Mouse (Mus musculus) adrenal gland, adult 8-10 months (tissue): ENCODE results near the gene Gm47985. TPM values are rescaled to one million over a fixed set of nuclear protein-coding genes. Genes with fewer than 3 reads are reported as not detected.
"Not testable (repeated sequence)": the region's sequence is repeated elsewhere in the genome, so short reads cannot be mapped to it uniquely, and the experiment has no call there.

Source experiments
- DNase-seq: peaks from one replicate; pipeline ENCODE4 v3.0.0; 2022
- total RNA-seq, 4 experiments: library from RNA; stranded (reverse); gene quantifications; 2 replicates each; pipeline ENCODE4 v1.2.4; 2022

Gm47985 gene
- total RNA-seq, result not detected

- not testable (repeated sequence) for DNase-seq
These were observed at the start of gene Gm47985 for GRCm38 (mm10) chr1:151182266-151182665. Gene Gm47985, plus strand, starts transcription at chr1:151182537.

DNA sequence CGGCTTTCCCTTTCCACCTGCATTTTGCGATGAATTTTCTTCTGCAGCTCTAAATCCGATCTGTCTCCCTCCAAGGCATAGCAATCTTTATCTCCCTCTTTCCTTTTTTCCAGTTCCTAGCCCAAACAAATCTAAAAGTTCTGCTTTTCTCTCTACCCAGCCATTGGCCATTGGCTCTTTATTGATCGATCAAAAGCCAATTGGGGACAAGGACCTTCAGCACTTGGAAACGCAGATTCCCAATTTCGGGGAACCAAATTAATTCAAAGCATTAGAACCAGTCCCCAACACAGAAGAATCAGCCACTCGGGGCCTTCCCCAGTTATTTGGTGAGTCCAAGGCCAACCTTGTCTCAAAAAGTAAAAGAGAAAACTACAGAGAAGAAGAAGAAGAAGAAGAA is 49.7 kb upstream of the Gm47985 start:
- DNase-seq, result no peak

DNA sequence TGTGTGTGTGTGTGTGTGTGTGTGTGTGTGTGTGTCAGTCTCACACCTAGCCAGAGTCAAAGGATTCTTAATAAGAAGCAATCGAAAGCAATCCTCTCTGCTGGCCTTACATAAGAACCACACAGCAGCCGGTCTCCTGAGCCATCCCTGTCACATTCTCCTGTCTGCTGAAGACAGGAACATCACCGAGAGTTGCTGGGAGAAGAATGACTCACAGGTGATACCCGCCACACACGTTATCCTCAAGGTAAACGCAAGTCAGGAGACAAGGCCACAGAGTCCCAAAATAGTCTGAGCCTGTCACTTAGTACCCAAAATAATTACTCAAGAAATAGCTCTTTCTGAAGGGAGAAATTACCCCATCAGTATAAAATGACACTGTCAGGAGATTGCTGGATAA is 43.9 kb upstream of the Gm47985 start:
- no peak for DNase-seq

GRCm38 (mm10) chr1:151140956-151141355 is 41.4 kb upstream of the Gm47985 start:
- DNase-seq, result no peak

- DNase-seq, result no peak
These were observed 37.7 kb upstream of the Gm47985 start for GRCm38 (mm10) chr1:151144471-151145146.

DNA sequence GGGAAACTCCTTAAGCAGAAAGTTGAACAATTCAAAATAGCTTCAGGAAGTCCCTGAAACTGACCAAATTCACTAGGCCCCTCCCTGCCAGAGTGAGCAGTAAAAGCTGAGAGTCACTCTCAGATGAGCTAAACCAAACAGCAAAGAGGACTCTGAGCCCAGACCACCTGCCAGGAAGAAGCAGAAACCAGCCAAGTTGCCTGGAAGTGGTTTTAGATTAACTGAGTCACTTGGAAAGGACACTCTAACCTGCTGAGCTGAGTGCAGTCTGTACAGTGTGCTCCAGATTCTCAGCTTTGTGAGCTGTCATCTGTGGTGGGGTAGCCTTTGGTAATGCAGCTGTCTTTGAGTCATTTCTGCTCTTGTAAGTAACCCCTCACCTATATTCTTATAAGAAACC is 34.5 kb upstream of the Gm47985 start:
- no peak for DNase-seq

DNA sequence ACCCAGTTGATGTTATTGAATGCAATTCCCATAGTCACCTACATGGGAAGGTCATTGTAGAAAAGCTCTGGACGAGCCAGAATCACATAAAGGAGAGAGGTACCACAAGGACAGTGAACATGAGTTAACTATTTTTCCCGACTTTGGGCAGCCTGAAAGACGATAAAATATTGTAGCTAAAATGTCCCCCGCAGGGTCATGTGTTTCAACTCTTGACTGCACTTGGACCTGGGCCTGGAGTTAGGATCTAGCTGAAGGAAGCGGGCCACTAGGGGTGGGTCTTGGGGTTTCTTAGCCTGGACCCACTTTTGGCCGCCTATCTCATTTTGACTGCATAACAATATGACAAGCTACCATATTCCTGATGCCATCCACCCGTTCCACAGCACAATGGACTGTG is 32.1 kb upstream of the Gm47985 start:
- peak; percentile 31 for DNase-seq

GRCm38 (mm10) chr1:151151089-151151488 is 31.2 kb upstream of the Gm47985 start:
- DNase-seq, result peak; percentile 18

DNA sequence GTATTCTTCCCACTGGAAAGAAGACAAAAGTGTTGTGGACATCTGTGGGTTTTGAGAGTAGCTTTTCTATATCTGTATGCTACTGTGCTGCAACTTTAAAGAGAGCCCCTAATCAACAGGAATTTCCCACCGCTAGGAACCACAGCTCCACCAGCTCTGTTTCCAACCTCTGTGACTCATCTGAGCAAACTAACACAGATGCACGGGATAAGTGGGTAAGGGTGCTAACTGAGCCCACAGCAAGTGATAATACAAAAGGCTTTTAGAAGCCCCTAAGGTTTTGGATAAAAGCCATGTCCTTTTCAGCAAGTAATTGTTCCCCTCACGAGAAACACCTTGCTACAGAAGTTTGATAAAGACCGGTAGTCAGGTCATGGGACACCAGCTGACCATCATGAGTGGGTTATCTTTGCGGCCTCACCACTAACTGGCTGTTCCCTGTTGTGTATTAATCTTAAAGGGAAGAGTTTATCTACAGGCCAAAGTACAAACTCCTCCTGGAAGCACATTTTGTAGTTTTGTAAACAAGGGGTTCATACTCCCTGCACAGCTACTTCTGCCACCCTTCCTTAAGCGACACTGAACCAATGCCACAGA is 29.2 kb upstream of the Gm47985 start:
- DNase-seq, result no peak

DNA sequence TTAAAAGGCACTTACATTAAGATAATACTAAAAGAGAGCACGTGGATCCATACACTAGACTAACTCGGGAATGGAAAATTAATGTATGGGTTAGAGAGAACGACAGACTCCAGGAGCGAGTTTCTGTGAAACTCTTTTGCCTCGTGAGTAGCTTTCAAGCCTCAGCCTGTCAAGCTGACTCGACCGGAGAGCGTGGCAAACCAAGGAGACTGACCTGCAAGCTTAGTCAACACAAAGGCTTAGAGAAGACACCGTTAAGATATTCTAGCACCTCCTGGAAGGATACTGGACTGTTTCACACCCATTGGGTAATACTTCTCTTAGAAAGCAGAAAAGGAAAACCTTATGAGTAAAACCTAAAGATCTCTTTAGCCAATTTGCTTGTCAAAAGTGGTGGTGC is 28.2 kb upstream of the Gm47985 start:
- DNase-seq, result not testable (repeated sequence)

DNA sequence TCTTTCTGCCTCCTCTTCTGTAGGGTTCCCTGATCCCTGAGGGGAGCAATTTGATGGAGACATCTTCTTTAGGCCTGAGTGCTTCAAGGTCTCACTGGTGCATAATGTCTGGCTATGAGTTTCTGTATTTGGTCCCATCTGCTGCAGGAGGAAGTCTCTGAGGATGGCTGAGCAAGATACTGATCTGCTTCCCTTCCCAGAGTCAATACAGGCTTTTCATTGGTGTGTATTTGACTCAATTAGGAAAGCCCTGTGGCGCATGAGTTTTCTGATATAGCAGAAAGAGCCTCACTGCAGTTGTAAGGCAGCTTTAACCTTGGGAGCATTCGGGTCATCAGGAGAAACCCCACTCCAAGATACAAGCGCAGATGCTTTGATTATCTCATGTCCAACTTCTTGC is 26.2 kb upstream of the Gm47985 start:
- no peak for DNase-seq

DNA sequence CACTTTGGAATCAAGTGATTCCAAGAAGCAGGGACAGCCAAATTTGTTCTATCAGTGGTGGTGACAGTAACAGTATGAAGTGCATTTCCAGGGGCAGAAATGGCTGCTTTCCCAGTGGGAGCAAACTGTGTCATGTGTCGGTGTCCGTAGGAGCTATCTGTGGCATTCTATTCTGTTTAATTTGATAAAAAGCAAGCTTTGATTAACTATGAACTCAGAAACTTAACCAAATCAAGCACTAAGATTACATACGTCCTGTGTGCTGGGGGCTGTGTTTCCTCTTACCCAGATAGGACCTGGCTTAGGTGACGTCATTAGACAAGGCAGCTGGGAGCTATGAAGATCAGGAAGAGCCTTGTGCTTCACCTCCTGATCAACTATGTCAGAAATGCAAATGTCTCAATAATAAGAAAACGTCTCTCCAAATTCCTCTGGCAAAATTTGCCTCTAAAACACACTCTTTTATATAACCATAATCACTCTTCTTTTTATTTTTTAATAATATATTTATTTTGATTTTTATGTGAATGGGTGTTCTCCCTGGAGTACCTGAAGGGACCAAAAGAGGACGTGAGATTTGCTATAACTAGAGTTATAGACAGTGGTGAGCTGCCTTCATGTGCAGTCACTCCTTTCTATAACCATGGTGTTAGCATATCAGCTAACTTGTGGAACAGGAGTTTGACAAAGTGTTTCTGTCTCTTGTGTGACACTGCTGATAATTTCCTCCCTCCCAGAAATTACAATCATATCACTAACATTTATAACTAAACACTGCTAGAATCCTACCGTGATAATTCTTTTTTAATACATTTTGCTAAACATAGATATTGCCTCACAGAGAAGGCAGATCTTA is 25.3 kb upstream of the Gm47985 start:
- DNase-seq, result no peak

DNA sequence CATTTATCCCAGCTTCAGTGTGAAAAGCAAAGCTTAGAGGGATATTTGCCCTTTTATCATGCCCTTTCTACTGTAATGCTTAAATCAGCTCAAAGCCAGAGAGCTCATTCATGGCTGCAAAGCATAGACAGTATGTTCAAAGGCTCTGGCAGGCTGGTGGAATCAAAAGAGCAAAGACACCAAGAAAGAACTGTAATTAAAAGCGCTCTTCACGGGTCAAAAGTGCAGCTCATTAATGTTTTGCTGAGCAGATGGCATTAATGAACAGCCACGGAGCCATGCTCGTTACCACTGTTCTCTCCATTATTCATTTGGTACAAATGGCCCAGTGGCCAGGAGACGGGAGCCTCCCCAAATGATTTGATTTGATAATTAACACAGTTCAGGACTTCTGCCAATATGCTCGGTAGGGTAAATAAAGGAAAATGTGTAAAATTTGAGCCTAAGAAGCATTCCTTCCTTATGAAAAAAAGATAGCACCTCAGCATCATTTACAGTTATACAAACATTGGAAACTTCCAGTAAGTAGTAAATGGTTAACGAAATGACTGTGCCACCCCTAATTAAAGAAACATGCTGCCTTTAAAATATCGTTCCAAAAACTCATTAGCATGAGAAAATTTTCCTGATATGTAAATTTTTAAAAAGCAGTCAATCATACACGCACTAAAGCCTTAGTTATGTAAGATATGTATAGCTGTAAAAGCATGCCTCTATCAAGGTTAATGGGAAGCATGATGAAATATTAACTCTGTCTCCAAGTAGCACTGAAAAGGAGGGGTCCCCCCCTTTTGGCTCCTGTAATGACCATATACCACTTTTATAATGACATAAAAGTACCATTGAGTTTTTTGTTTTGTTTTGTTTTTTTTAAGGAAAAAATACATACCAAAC is 24.1 kb upstream of the Gm47985 start:
- DNase-seq, result no peak

DNA sequence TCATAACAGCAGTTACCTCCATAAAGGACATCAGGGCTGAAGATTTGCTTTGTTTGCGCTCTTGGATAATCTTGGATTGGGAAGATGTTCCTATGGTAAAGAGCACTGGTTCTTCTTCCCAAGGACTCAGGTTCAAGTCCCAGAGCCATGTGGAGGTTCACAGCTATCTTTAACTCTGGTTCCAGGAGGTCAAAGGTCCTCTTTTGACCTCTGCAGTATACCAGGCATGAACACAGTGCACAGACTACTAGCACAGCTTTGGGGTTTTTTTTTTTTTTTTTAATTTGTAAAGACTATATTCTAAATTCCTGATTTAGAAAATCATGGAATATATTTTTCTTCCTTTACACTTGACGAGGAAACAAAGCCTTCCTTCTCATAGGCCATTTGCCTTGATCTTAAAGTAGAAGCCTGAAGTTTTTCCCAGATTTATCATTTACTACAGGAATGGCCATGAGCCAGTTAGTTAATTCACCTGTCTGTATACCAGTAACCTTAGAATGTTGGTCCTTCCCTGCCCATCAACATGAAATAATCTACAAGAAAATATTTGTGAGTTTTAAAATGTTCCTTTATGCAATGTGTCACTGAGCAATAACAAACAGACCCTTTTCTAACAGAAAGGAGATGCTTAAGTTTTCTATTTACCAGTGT is 23.4 kb upstream of the Gm47985 start:
- no peak for DNase-seq

- no peak for DNase-seq
These were observed 16.3 kb upstream of the Gm47985 start for GRCm38 (mm10) chr1:151166031-151166430.

- DNase-seq, result no peak
These were observed 14.9 kb upstream of the Gm47985 start for GRCm38 (mm10) chr1:151167297-151168047.

DNA sequence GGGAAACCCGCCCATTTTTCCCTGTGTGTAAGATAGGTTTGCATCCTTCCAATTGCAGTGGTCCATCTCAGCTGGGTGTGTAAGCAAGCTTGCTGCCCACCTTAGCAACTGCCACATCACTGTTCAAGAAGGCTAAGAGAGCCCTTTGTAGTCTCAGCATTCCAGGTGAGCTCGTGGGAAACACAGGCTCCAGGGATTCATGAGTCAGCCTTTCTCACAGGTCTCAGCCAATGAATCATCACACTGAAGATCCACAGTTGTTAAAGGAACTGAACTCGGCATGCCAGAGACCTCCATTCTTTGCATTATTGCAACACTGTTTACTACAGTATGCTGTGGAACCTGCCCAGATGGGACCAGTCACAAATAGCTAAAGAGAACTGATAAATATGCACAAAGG is 13.7 kb upstream of the Gm47985 start:
- DNase-seq, result no peak

- DNase-seq, result no peak
These were observed 10.5 kb upstream of the Gm47985 start for GRCm38 (mm10) chr1:151171572-151172461.

DNA sequence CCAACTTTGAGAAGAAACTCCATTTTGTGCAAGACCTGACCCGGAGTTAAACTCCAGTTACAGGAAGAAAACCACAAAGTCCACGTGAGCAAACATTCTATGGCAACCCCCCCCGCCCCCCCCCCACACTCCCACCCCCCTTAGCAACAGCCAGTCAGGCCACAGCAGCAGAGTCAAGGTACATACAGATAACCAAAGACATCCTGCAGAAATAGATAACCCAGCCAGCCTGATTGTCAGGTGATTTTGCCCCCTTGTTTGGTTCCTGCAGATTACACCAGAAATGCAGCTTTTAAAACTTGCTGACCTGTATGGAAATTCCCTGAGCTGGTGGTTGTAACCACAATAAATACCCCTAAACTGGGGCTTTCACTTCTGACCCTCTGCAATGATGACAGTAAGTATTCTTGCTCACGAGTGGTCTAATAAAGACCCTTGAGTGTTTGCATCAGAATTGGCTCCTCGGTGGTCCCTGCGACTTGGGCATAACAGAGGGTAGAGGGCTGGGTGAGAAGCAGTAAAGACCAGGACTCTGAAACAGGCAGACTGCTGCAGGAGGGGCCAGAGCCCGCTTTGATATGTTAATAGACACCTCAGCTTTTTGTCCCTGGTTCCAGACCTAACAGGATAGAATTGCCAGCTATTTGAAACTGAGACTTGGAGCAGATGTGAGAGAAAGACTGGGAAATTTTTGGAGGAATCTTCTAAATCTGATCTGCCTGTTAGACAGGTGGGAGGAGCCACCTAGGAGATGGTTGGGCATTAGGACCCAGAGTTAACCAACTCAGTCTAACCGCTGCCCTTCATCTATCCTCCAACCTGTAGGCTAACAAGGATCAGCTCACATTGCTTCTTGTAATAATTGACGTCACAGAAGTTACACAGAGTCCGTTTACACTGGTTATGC is 5.1 kb upstream of the Gm47985 start:
- peak; percentile 9 for DNase-seq
